Mouse (Mus musculus): ENCODE results near the gene Baz1a. TPM values are rescaled to one million over a fixed set of nuclear protein-coding genes. Genes with fewer than 3 reads are reported as not detected.

The Baz1a gene
- polyA plus RNA-seq, 1 experiment from 2014 or later = 17.5 TPM

GRCm38 (mm10) chr12:54862606-54863535 lies 151.3 kb downstream of the Baz1a start, which contains the start of gene Cfl2:
Gene Cfl2, minus strand, starts transcription at chr12:54862877.
- ATAC-seq = peak; percentile 94
- Histone ChIP-seq H3K4me3 (ENCODE audit: low read depth, low read length) (peak within 1 kb of the TSS; percentile 98), H3K9me3 (ENCODE audit: low read length) (no peaks in the 10 kb centered on the region), H3K9ac (replicated peaks; ENCODE audit: low read depth) (peak within 1 kb of the TSS; percentile 100), H3K36me3 (ENCODE audit: insufficient read depth, low read length) (peaks cover 4% of the 10 kb centered on the region; the same call in 1 of the 2 replicates), H3K27me3 (replicated peaks; ENCODE audit: insufficient read depth, low read length) (no peaks in the 10 kb centered on the region), H3K4me1 (ENCODE audit: insufficient read depth, low read depth, low read length) (peaks cover 6% of the 10 kb centered on the region; the same call in 1 of the 2 replicates), H3K4me2 (replicated peaks; ENCODE audit: low read depth, low read length) (peak within 1 kb of the TSS; percentile 77), H3K27ac (ENCODE audit: low read length) (peak within 1 kb of the TSS; percentile 99)
- TF ChIP-seq EP300 (IDR thresholded peaks at IDR 0.05) = no peak
- TF ChIP-seq CTCF (IDR thresholded peaks at IDR 0.05) = 0 out of 2 replicates have a peak, but pooled peaks have one; percentile 23
- peak; percentile 91 for DNase-seq (ENCODE audit: low spot score)
- WGBS = 1% methylated on average over 51 of the region's 82 CpGs

DNA sequence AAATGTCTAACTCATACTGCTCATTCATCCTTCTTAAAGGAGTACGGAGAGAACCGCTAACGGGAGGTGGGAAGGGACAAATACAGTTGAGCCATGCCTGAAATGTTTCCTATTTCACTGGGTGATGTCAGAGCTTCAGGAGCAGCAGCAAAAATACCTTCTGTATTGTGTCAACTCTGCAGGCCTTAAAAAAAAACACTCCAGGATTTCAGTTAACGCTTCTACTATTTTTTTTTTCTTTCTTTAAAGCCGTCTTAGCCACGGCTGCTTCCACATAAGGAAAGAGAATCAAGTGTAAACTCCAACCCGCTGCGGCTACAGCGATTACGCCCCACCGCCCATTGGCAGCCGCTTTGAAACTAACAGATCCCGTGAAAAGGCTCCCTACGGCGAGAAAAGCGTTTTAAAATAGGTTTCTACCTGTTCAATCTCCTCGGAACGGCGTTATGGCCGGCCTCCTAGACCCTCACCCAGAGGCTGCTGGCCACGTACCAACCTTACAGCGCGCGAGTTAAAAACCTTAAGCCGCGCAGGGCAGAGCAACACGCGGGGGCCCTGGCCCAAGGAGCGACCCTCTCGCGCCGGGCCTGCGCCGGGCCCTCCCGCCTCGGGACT lies 152.1 kb downstream of the Baz1a start:
- Histone ChIP-seq H3K9me3 (ENCODE audit: low read length) (no peaks in the 10 kb centered on the region), H3K4me2 (replicated peaks; ENCODE audit: low read depth, low read length) (peak overlapping the region; percentile 77), H3K27ac (ENCODE audit: low read length) (peak overlapping the region; percentile 99), H3K4me3 (ENCODE audit: low read depth, low read length) (peak overlapping the region; percentile 98), H3K27me3 (replicated peaks; ENCODE audit: insufficient read depth, low read length) (no peaks in the 10 kb centered on the region), H3K9ac (replicated peaks; ENCODE audit: low read depth) (peak overlapping the region; percentile 100), H3K4me1 (ENCODE audit: insufficient read depth, low read depth, low read length) (peaks cover 6% of the 10 kb centered on the region; the same call in 1 of the 2 replicates), H3K36me3 (ENCODE audit: insufficient read depth, low read length) (peaks cover 4% of the 10 kb centered on the region; the same call in 1 of the 2 replicates)
- DNase-seq (ENCODE audit: low spot score) (peak; percentile 93), ATAC-seq (peak; percentile 53)
- no peak for TF ChIP-seq CTCF (IDR thresholded peaks at IDR 0.05)
- TF ChIP-seq EP300 (IDR thresholded peaks at IDR 0.05) = peak; percentile 46; the same call in 1 of the 2 replicates
- WGBS = 0% methylated on average over 33 of the region's 36 CpGs

GRCm38 (mm10) chr12:54859531-54859930 lies 154.6 kb downstream of the Baz1a start:
- Histone ChIP-seq H3K4me1 (ENCODE audit: insufficient read depth, low read depth, low read length) (peaks cover 6% of the 10 kb centered on the region; the same call in 1 of the 2 replicates), H3K9me3 (ENCODE audit: low read length) (no peaks in the 10 kb centered on the region), H3K36me3 (ENCODE audit: insufficient read depth, low read length) (peaks cover 4% of the 10 kb centered on the region; the same call in 1 of the 2 replicates), H3K4me3 (ENCODE audit: low read depth, low read length) (no peak overlapping the region), H3K4me2 (replicated peaks; ENCODE audit: low read depth, low read length) (no peak overlapping the region), H3K27ac (ENCODE audit: low read length) (no peak overlapping the region), H3K9ac (replicated peaks; ENCODE audit: low read depth) (no peak overlapping the region), H3K27me3 (replicated peaks; ENCODE audit: insufficient read depth, low read length) (no peaks in the 10 kb centered on the region)
- ATAC-seq = no peak
- 45% methylated on average over 6 of the region's 6 CpGs for WGBS
- DNase-seq (ENCODE audit: low spot score) = peak; percentile 40
- no peak for TF ChIP-seq EP300 (IDR thresholded peaks at IDR 0.05)
- no peak for TF ChIP-seq CTCF (IDR thresholded peaks at IDR 0.05)

DNA sequence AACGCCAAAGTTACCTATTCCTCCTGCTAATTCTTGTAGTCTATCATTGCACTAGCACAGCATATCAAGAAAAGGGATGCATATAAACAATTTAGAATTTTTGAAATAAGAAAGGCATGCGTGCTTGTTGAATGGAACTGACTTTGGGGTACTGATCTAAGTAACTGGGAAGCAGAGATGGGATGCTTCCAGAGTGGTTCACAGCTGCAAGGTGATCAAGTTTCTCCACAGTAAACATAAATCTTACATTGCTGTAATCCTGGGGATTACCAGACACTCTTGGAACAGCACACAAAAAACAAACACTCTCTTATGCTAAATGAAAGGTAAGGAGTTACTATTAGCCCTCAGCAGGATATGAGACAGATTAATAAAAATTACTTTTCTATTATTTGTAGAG lies 163.6 kb downstream of the Baz1a start:
- H3K4me1 ChIP-seq (ENCODE audit: insufficient read depth, low read depth, low read length) = no peaks in the 10 kb centered on the region
- no peak overlapping the region for H3K4me2 ChIP-seq (replicated peaks; ENCODE audit: low read depth, low read length)
- H3K36me3 ChIP-seq (ENCODE audit: insufficient read depth, low read length) = no peaks in the 10 kb centered on the region
- WGBS = 86% methylated on average over 2 of the region's 2 CpGs
- no peak overlapping the region for H3K9ac ChIP-seq (replicated peaks; ENCODE audit: low read depth)
- H3K27ac ChIP-seq (ENCODE audit: low read length) = no peak overlapping the region
- TF ChIP-seq CTCF (IDR thresholded peaks at IDR 0.05) (no peak), EP300 (IDR thresholded peaks at IDR 0.05) (no peak)
- no peak for ATAC-seq
- DNase-seq (ENCODE audit: low spot score) = no peak
- H3K27me3 ChIP-seq (replicated peaks; ENCODE audit: insufficient read depth, low read length) = no peaks in the 10 kb centered on the region
- H3K9me3 ChIP-seq (ENCODE audit: low read length) = no peaks in the 10 kb centered on the region
- no peak overlapping the region for H3K4me3 ChIP-seq (ENCODE audit: low read depth, low read length)

GRCm38 (mm10) chr12:54844415-54844814 lies 169.7 kb downstream of the Baz1a start:
- Histone ChIP-seq H3K27ac (ENCODE audit: low read length) (no peak overlapping the region), H3K9ac (replicated peaks; ENCODE audit: low read depth) (no peak overlapping the region), H3K4me1 (ENCODE audit: insufficient read depth, low read depth, low read length) (no peaks in the 10 kb centered on the region), H3K9me3 (ENCODE audit: low read length) (no peaks in the 10 kb centered on the region), H3K27me3 (replicated peaks; ENCODE audit: insufficient read depth, low read length) (no peaks in the 10 kb centered on the region), H3K4me2 (replicated peaks; ENCODE audit: low read depth, low read length) (no peak overlapping the region), H3K36me3 (ENCODE audit: insufficient read depth, low read length) (no peaks in the 10 kb centered on the region), H3K4me3 (ENCODE audit: low read depth, low read length) (no peak overlapping the region)
- TF ChIP-seq CTCF (IDR thresholded peaks at IDR 0.05) (no peak), EP300 (IDR thresholded peaks at IDR 0.05) (no peak)
- ATAC-seq (no peak), DNase-seq (ENCODE audit: low spot score) (no peak)

Other genes starting within 250 kb of the Baz1a start
- gene Snx6, start 218.6 kb downstream of the Baz1a start, polyA plus RNA-seq (2015; fragmentation: Nextera tagmentation; extraction: Ambion mirVana) = 115 and 139 TPM in 2 replicates
- gene Cfl2, start 151.5 kb downstream of the Baz1a start, polyA plus RNA-seq (2015; fragmentation: Nextera tagmentation; extraction: Ambion mirVana) = 122 and 129 TPM in 2 replicates
- not detected in 2 replicates for gene Gm20403, start 27.8 kb downstream of the Baz1a start, polyA plus RNA-seq (2015; fragmentation: Nextera tagmentation; extraction: Ambion mirVana)
- 14.4 and 14.6 TPM in 2 replicates for gene 2700097O09Rik, start 65.8 kb upstream of the Baz1a start, polyA plus RNA-seq (2015; fragmentation: Nextera tagmentation; extraction: Ambion mirVana)
- 124 and 130 TPM in 2 replicates for gene Srp54a, start 65.9 kb upstream of the Baz1a start, polyA plus RNA-seq (2015; fragmentation: Nextera tagmentation; extraction: Ambion mirVana)
- gene Fam177a, start 110.1 kb upstream of the Baz1a start, polyA plus RNA-seq (2015; fragmentation: Nextera tagmentation; extraction: Ambion mirVana) = 53.0 and 56.1 TPM in 2 replicates
- gene Srp54b, start 140.8 kb upstream of the Baz1a start, polyA plus RNA-seq (2015; fragmentation: Nextera tagmentation; extraction: Ambion mirVana) = 41.1 and 47.5 TPM in 2 replicates
- not detected in 2 replicates for gene 1700047I17Rik2, start 185.2 kb upstream of the Baz1a start, polyA plus RNA-seq (2015; fragmentation: Nextera tagmentation; extraction: Ambion mirVana)
- gene Srp54c, start 215.8 kb upstream of the Baz1a start, polyA plus RNA-seq (2015; fragmentation: Nextera tagmentation; extraction: Ambion mirVana) = 52.8 and 57.9 TPM in 2 replicates

All from lung, postnatal 0 days (tissue).